ENCODE assay signal across 27 mouse cellular contexts in the genomic region with DNA sequence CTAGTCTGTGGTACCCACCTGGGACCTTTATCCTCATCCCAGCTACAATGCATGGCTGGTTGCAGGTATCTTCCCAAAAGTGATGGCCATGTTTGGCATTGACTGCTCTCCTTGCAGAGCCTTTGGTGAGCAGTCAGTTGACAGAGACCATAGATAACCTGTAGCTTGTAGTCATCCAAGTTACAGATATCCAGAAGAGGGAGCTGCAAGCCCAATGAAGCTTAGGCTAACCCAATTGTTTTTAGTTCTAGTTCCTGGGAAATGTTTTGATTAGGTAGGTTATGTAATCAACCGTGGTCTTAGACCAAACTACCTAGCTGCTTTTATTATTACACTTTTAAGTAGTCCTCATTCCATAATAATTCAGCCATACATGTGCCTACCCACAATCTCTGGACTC. TPM values are rescaled to one million over a fixed set of nuclear protein-coding genes. Genes with fewer than 3 reads are reported as not detected.
DNase-seq lines count a peak whose midpoint lies in the region; ATAC-seq and TF ChIP-seq lines count a peak whose summit lies in the region.
"Had no signal": no experiment of that assay in that cellular context is flagged by ENCODE, and none has a peak within 500 bp of the region (broad histone marks: within the 10 kb centered on the region; RNA-seq: fewer than 3 reads in every experiment).

No protein-coding gene starts in this region.

- ATAC-seq in intestine, postnatal 0 days = no peak
- no peak for ATAC-seq in intestine, embryonic 15.5 days
- ATAC-seq in lung, postnatal 0 days = no peak
- peak; percentile 42; the same call in 1 of the 2 replicates for ATAC-seq in megakaryocyte progenitor cell, adult 5-6 weeks (replicated peaks; ENCODE audit: poor library complexity)
- ATAC-seq: forebrain, postnatal 0 days; hindbrain, embryonic 16.5 days; intestine, embryonic 16.5 days had no signal

- H3K4me1 ChIP-seq in intestine, postnatal 0 days (replicated peaks; ENCODE audit: control insufficient read depth, insufficient read depth, low read length) = no peaks in the 10 kb centered on the region
- H3K4me1 ChIP-seq in intestine, embryonic 15.5 days (replicated peaks) = no peaks in the 10 kb centered on the region
- H3K4me1 ChIP-seq in lung, postnatal 0 days (ENCODE audit: insufficient read depth, low read depth, low read length) = no peaks in the 10 kb centered on the region
- no peaks in the 10 kb centered on the region for H3K4me1 ChIP-seq in MEL (ENCODE audit: control insufficient read depth in 1 of 2, insufficient read depth in 2 of 2, low read length in 2 of 2)
- H3K4me1 ChIP-seq: kidney, embryonic 15.5 days had no signal

- no peak for TF ChIP-seq EP300 in lung, postnatal 0 days (IDR thresholded peaks at IDR 0.05)
- TF ChIP-seq EP300 in MEL (IDR thresholded peaks at IDR 0.05; ENCODE audit: low read depth in 1 of 2, low read length in 2 of 2) = no peak

- no peaks in the 10 kb centered on the region for H3K9me3 ChIP-seq in intestine, postnatal 0 days (ENCODE audit: control insufficient read depth)
- H3K9me3 ChIP-seq in intestine, embryonic 15.5 days = no peaks in the 10 kb centered on the region
- H3K9me3 ChIP-seq in lung, postnatal 0 days (ENCODE audit: low read length) = no peaks in the 10 kb centered on the region
- H3K9me3 ChIP-seq in MEL (replicated peaks; ENCODE audit: insufficient read depth, low read length) = no peaks in the 10 kb centered on the region
- H3K9me3 ChIP-seq: embryonic facial prominence, embryonic 10.5 days; heart, embryonic 13.5 days; kidney, embryonic 15.5 days; neural tube, embryonic 12.5 days had no signal

- H3K4me2 ChIP-seq in intestine, postnatal 0 days (replicated peaks; ENCODE audit: low read depth) = no peak overlapping the region
- H3K4me2 ChIP-seq in intestine, embryonic 15.5 days (replicated peaks) = no peak overlapping the region
- no peak overlapping the region for H3K4me2 ChIP-seq in lung, postnatal 0 days (replicated peaks; ENCODE audit: low read depth, low read length)
- H3K4me2 ChIP-seq: heart, embryonic 13.5 days; kidney, embryonic 15.5 days; lung, embryonic 14.5 days; midbrain, embryonic 11.5 days; neural tube, embryonic 12.5 days had no signal

- H3K27ac ChIP-seq in intestine, postnatal 0 days (ENCODE audit: low read depth, low read length) = no peak overlapping the region
- no peak overlapping the region for H3K27ac ChIP-seq in intestine, embryonic 15.5 days
- H3K27ac ChIP-seq in lung, postnatal 0 days (ENCODE audit: low read length) = no peak overlapping the region
- H3K27ac ChIP-seq in MEL (ENCODE audit: control insufficient read depth, low read depth, low read length) = no peak overlapping the region
- H3K27ac ChIP-seq: embryonic facial prominence, embryonic 10.5 days; heart, embryonic 13.5 days; kidney, embryonic 15.5 days had no signal

- no peak for TF ChIP-seq POLR2A in MEL (IDR thresholded peaks at IDR 0.05; ENCODE audit: control insufficient read depth in 1 of 2, insufficient read depth in 1 of 2, low read depth in 1 of 2, low read length in 2 of 2, poor library complexity in 1 of 2)

- H3K79me2 ChIP-seq in MEL (ENCODE audit: control insufficient read depth, insufficient read depth, low read length, poor library complexity) = no peaks in the 10 kb centered on the region

- no peaks in the 10 kb centered on the region for H3K36me3 ChIP-seq in intestine, postnatal 0 days (ENCODE audit: control insufficient read depth, insufficient read depth)
- no peaks in the 10 kb centered on the region for H3K36me3 ChIP-seq in intestine, embryonic 15.5 days
- H3K36me3 ChIP-seq in lung, postnatal 0 days (ENCODE audit: insufficient read depth, low read length) = no peaks in the 10 kb centered on the region
- H3K36me3 ChIP-seq in MEL (ENCODE audit: control insufficient read depth in 1 of 2, insufficient read depth in 2 of 2, low read length in 2 of 2) = no peaks in the 10 kb centered on the region

- WGBS in intestine, postnatal 0 days = 68% methylated on average over 1 of the region's 1 CpGs
- 75% methylated on average over 1 of the region's 1 CpGs for WGBS in intestine, embryonic 15.5 days
- 60% methylated on average over 1 of the region's 1 CpGs for WGBS in lung, postnatal 0 days

- H3K4me3 ChIP-seq in intestine, postnatal 0 days (ENCODE audit: low read depth, low read length) = no peak overlapping the region
- H3K4me3 ChIP-seq in intestine, embryonic 15.5 days (replicated peaks) = no peak overlapping the region
- H3K4me3 ChIP-seq in lung, postnatal 0 days (ENCODE audit: low read depth, low read length) = no peak overlapping the region
- no peak overlapping the region for H3K4me3 ChIP-seq in MEL (ENCODE audit: control insufficient read depth in 1 of 2, insufficient read depth in 1 of 2, low read depth in 2 of 2, low read length in 2 of 2)
- H3K4me3 ChIP-seq: embryonic facial prominence, embryonic 10.5 days; heart, embryonic 13.5 days; kidney, embryonic 15.5 days; neural tube, embryonic 12.5 days had no signal

- DNase-seq in lung, postnatal 0 days (ENCODE audit: low spot score) = no peak
- no peak for DNase-seq in lung, postnatal 14 days
- DNase-seq in MEL (ENCODE audit: low read depth, low spot score) = no peak
- no peak for DNase-seq in left cerebral cortex, postnatal 25 days (ENCODE audit: low spot score in 2 of 2)
- DNase-seq: adrenal gland, adult 8-10 months; cerebellum, adult 11-12 months; cerebellum, postnatal 10 days; forebrain, postnatal 0 days; heart, postnatal 14 days; kidney, postnatal 4 days; lung, embryonic 14.5 days; retina, postnatal 1 day; right cerebral cortex, postnatal 25 days; spleen, adult 18-20 months had no signal

- peak; percentile 62 for TF ChIP-seq RAD21 in MEL (IDR thresholded peaks at IDR 0.05; ENCODE audit: low read depth, low read length)

- no peak overlapping the region for H3K9ac ChIP-seq in intestine, postnatal 0 days (ENCODE audit: low read depth, low read length)
- no peak overlapping the region for H3K9ac ChIP-seq in intestine, embryonic 15.5 days
- no peak overlapping the region for H3K9ac ChIP-seq in lung, postnatal 0 days (replicated peaks; ENCODE audit: low read depth)
- no peak overlapping the region for H3K9ac ChIP-seq in MEL (ENCODE audit: control insufficient read depth, low read depth, low read length, poor library complexity, severe bottlenecking)
- H3K9ac ChIP-seq: forebrain, postnatal 0 days; heart, embryonic 13.5 days; kidney, embryonic 15.5 days; lung, embryonic 14.5 days; neural tube, embryonic 12.5 days had no signal

- no peaks in the 10 kb centered on the region for H3K27me3 ChIP-seq in intestine, postnatal 0 days (replicated peaks; ENCODE audit: control insufficient read depth, insufficient read depth, low read length)
- no peaks in the 10 kb centered on the region for H3K27me3 ChIP-seq in intestine, embryonic 15.5 days (replicated peaks)
- H3K27me3 ChIP-seq in lung, postnatal 0 days (replicated peaks; ENCODE audit: insufficient read depth, low read length) = no peaks in the 10 kb centered on the region
- H3K27me3 ChIP-seq in MEL (ENCODE audit: control insufficient read depth in 1 of 2, insufficient read depth in 2 of 2, low read length in 2 of 2) = no peaks in the 10 kb centered on the region
- H3K27me3 ChIP-seq: heart, embryonic 13.5 days; kidney, embryonic 15.5 days; neural tube, embryonic 12.5 days had no signal

- intact Hi-C loops in left cerebral cortex, postnatal 25 days (cut with DNase I) = no loop called here

- TF ChIP-seq CTCF in intestine, postnatal 0 days (IDR thresholded peaks at IDR 0.05; ENCODE audit: low read depth) = 0 out of 2 replicates have a peak, but pooled peaks have one; percentile 23
- peak; percentile 34 for TF ChIP-seq CTCF in lung, postnatal 0 days (IDR thresholded peaks at IDR 0.05)
- peak in 1 of 3 experiments; percentile 54; a peak in 2 of 6 replicates for TF ChIP-seq CTCF in MEL (IDR thresholded peaks at IDR 0.05 in 2 of 3, conservative IDR thresholded peaks at IDR 0.05 in 1 of 3; ENCODE audit: control insufficient read depth in 1 of 3, insufficient read depth in 1 of 3, low read depth in 2 of 3, low read length in 3 of 3, poor library complexity in 1 of 3, severe bottlenecking in 1 of 3)

TF ChIP-seq in MEL, 35 proteins besides CTCF, POLR2A, EP300 and RAD21:
- TF ChIP-seq BHLHE40 (IDR thresholded peaks at IDR 0.05; ENCODE audit: borderline replicate concordance, low read depth, low read length) (no peak), SMC3 (IDR thresholded peaks at IDR 0.05; ENCODE audit: low read depth, low read length) (peak; percentile 55), NRF1 (IDR thresholded peaks at IDR 0.05; ENCODE audit: insufficient read depth, low read depth, low read length, poor library complexity, severe bottlenecking) (no peak), ZC3H11A (IDR thresholded peaks at IDR 0.05; ENCODE audit: low read depth, low read length) (peak; percentile 31; the same call in 1 of the 2 replicates)

RNA-seq across cellular contexts. Expression of gene Slc25a18, which starts 2.0 kb away (rescaled TPM):
- polyA plus RNA-seq in intestine, postnatal 0 days (2015; fragmentation: Nextera tagmentation; extraction: Ambion mirVana) = not detected in 2 replicates
- polyA plus RNA-seq in intestine, embryonic 15.5 days (2015; fragmentation: Nextera tagmentation; extraction: Ambion mirVana) = 0.09 and 0.10 TPM in 2 replicates
- polyA plus RNA-seq in lung, postnatal 0 days (2015; fragmentation: Nextera tagmentation; extraction: Ambion mirVana) = 0.45 and 0.56 TPM in 2 replicates
- 0.12 TPM in 1 of 2 replicates, not detected in the other for total RNA-seq in MEL (2012; rRNA removed)
- under 1 TPM in 1 of 2 experiments, not detected in 1; 0.57 TPM for polyA plus RNA-seq in MEL (2012; ENCODE audit: insufficient read depth in 1 of 2, insufficient read length in 2 of 2, low read depth in 1 of 2, low replicate concordance in 2 of 2, missing spikeins in 1 of 2)
- not detected in 2 replicates for total RNA-seq in megakaryocyte progenitor cell, adult 5-6 weeks (2015)
- not detected in 2 replicates for total RNA-seq in megakaryocyte progenitor cell, adult 5-6 weeks (2017)
- total RNA-seq in left cerebral cortex, postnatal 25 days (2021) = 10 to 100 TPM; 65.3 to 66.5 TPM
- total RNA-seq: granulocyte monocyte progenitor cell, adult 5-6 weeks; liver, adult 2 months had no signal
- polyA plus RNA-seq: heart, embryonic 13.5 days; intestine, embryonic 16.5 days; liver, adult 2 months; urinary bladder, adult 2 months had no signal

RNA-seq across cellular contexts. Expression of gene Atp6v1e1, which starts 51.2 kb away (rescaled TPM):
- 297 and 300 TPM in 2 replicates for polyA plus RNA-seq in intestine, postnatal 0 days (2015; fragmentation: Nextera tagmentation; extraction: Ambion mirVana)
- polyA plus RNA-seq in intestine, embryonic 15.5 days (2015; fragmentation: Nextera tagmentation; extraction: Ambion mirVana) = 150 and 155 TPM in 2 replicates
- polyA plus RNA-seq in lung, postnatal 0 days (2015; fragmentation: Nextera tagmentation; extraction: Ambion mirVana) = 177 and 187 TPM in 2 replicates
- 100 and 123 TPM in 2 replicates for total RNA-seq in MEL (2012; rRNA removed)
- polyA plus RNA-seq in MEL (2012; ENCODE audit: insufficient read depth in 1 of 2, insufficient read length in 2 of 2, low read depth in 1 of 2, low replicate concordance in 2 of 2, missing spikeins in 1 of 2) = 100 to 1,000 TPM in 1 of 2 experiments, not detected in 1; 129 TPM
- total RNA-seq in megakaryocyte progenitor cell, adult 5-6 weeks (2015) = 139 and 152 TPM in 2 replicates
- 135 and 152 TPM in 2 replicates for total RNA-seq in megakaryocyte progenitor cell, adult 5-6 weeks (2017)
- 100 to 1,000 TPM; 542 to 588 TPM for total RNA-seq in left cerebral cortex, postnatal 25 days (2021)
